Mouse (Mus musculus) forebrain, embryonic 14.5 days (tissue): ENCODE results near the gene Mknk2. TPM values are rescaled to one million over a fixed set of nuclear protein-coding genes. Genes with fewer than 3 reads are reported as not detected.

ENCODE experiments used
- ATAC-seq: fragments of 200-750 bp; cut with Nextera tagmentation; 2 replicates; pipeline ENCODE4 v1.8.0; 2017; ENCODE audit warnings: mild to moderate bottlenecking, moderate library complexity
- DNase-seq: peaks from one replicate; pipeline ENCODE4 v3.0.0-alpha.2; 2015; ENCODE audit warnings: low spot score
- H3K27ac ChIP-seq: fragments of 300-500 bp; sonication (generic); 2 replicates; pipeline ENCODE4 v1.5.1; 2014; ENCODE audit warnings: low read depth, mild to moderate bottlenecking, control low read depth, low read length, moderate library complexity
- H3K27me3 ChIP-seq: fragments of 300-500 bp; sonication (generic); replicated peaks from 2 replicates; pipeline ENCODE4 v1.6.1; 2014; ENCODE audit warnings: low read length, control low read depth, mixed read lengths; ENCODE audit not compliant: control insufficient read depth, insufficient read depth
- H3K36me3 ChIP-seq: fragments of 300-500 bp; sonication (generic); 2 replicates; pipeline ENCODE4 v1.6.1; 2014; ENCODE audit warnings: low read length, control low read depth; ENCODE audit not compliant: control insufficient read depth, insufficient read depth
- H3K4me1 ChIP-seq: fragments of 300-500 bp; sonication (generic); 2 replicates; pipeline ENCODE4 v1.6.1; 2014; ENCODE audit warnings: antibody characterized with exemption, low read length, control low read depth; ENCODE audit not compliant: control insufficient read depth, insufficient read depth
- H3K4me2 ChIP-seq: fragments of 300-500 bp; sonication (generic); 2 replicates; pipeline ENCODE4 v1.6.1; 2014; ENCODE audit warnings: mild to moderate bottlenecking, control low read depth, low read length
- H3K4me3 ChIP-seq: fragments of 300-500 bp; sonication (generic); 2 replicates; pipeline ENCODE4 v1.5.1; 2014; ENCODE audit warnings: low read depth, low read length, control low read depth
- H3K9ac ChIP-seq: fragments of 300-500 bp; sonication (generic); 2 replicates; pipeline ENCODE4 v1.6.1; 2014; ENCODE audit warnings: mild to moderate bottlenecking, low read length, control low read depth, moderate library complexity
- H3K9me3 ChIP-seq: fragments of 300-500 bp; sonication (generic); replicated peaks from 2 replicates; pipeline ENCODE4 v1.6.1; 2016; ENCODE audit warnings: low read length, control low read depth, mixed read lengths; ENCODE audit not compliant: control insufficient read depth
- whole genome bisulfite sequencing: fragments of 180-500 bp; shearing (Covaris S2); extraction: QIAGEN DNeasy Blood & Tissue Kit; methylation state at CpG from one replicate; pipeline ENCODE4 v1.1.7; 2014; 5-methylcytosine and 5-hydroxymethylcytosine counted together
- polyA plus RNA-seq: library from polyadenylated mRNA; unstranded; fragments of >200 nt; fragmentation: Nextera tagmentation; extraction: Ambion mirVana; gene quantifications from 2 replicates; pipeline ENCODE4 v1.2.1, GENCODE M21; 2014

Mknk2 gene
- polyA plus RNA-seq, 1 experiment from 2014 or later = 43.1 TPM

GRCm38 (mm10) chr10:80675405-80676197, 2.3 kb downstream of the Mknk2 start:
- DNase-seq = peak; percentile 46
- H3K9ac ChIP-seq = peak overlapping the region; percentile 95
- H3K27ac ChIP-seq = peak overlapping the region; percentile 82
- ATAC-seq = peak; percentile 27
- H3K27me3 ChIP-seq = no peaks in the 10 kb centered on the region
- WGBS = 2% methylated on average over 29 of the region's 54 CpGs
- H3K4me1 ChIP-seq = peaks cover 48% of the 10 kb centered on the region
- peak overlapping the region; percentile 88 for H3K4me3 ChIP-seq
- H3K9me3 ChIP-seq = no peaks in the 10 kb centered on the region
- peak overlapping the region; percentile 95 for H3K4me2 ChIP-seq
- H3K36me3 ChIP-seq = peaks cover 30% of the 10 kb centered on the region

DNA sequence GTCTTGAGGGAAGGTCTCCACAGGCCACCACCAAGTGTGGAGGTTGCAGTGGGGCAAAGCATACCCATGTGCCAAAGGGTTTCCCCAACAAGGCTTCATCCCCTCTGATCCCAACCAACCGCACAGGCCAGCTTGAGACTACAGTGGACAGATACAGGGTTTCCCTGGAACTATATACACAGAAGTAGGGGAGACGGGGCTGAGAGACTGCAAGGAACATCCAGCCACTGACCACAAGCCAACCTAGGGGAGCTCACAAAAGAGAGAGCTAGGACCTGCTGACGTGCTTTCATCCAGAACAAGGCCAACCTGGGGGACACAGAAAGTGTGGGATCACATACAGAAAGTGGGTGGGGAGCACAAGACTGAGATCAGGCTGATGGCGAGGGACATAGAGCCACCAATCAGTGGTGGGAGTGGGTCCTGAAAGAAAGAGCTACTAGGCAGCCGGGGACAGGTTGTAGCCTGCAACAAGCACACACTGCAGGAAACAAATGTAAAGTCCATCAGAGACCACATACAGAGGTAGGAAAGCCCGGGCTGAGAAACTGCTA, 3.0 kb downstream of the Mknk2 start:
- H3K36me3 ChIP-seq = peaks cover 37% of the 10 kb centered on the region
- peaks cover 48% of the 10 kb centered on the region for H3K4me1 ChIP-seq
- ATAC-seq (no peak), DNase-seq (no peak)
- H3K4me2 ChIP-seq = peak overlapping the region; percentile 95
- H3K9me3 ChIP-seq = no peaks in the 10 kb centered on the region
- H3K9ac ChIP-seq = peak overlapping the region; percentile 95
- no peaks in the 10 kb centered on the region for H3K27me3 ChIP-seq
- H3K4me3 ChIP-seq = peak overlapping the region; percentile 88
- WGBS = 10% methylated on average over 6 of the region's 6 CpGs
- peak overlapping the region; percentile 82 for H3K27ac ChIP-seq

GRCm38 (mm10) chr10:80674161-80674711, 3.7 kb downstream of the Mknk2 start:
- H3K27me3 ChIP-seq = no peaks in the 10 kb centered on the region
- no peak overlapping the region for H3K27ac ChIP-seq
- no peaks in the 10 kb centered on the region for H3K9me3 ChIP-seq
- WGBS = 67% methylated on average over 5 of the region's 5 CpGs
- H3K4me2 ChIP-seq = peak overlapping the region; percentile 95
- H3K4me1 ChIP-seq = peaks cover 46% of the 10 kb centered on the region
- ATAC-seq (no peak), DNase-seq (no peak)
- H3K4me3 ChIP-seq = peak overlapping the region; percentile 88
- H3K36me3 ChIP-seq = peaks cover 44% of the 10 kb centered on the region
- H3K9ac ChIP-seq = peak overlapping the region; percentile 95

DNA sequence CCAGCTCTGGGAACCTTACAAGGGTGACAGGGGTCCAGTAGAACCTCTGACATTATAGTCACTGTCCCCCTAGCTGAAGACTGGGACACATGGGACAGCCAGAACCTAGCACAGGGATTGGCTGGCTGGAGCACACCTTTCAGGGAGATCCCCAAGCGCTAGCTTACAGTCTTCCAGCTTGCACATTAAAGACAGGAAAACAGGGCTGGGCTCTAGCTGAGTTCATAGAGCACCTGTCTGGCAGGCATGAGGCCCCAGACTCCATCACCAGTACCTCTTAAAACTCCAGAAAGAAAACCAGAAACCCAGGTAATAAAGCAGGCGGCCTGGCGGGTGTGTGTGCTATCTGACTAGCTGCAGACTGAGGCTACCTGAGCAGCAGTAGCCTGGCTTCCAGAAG, 4.2 kb downstream of the Mknk2 start:
- no peaks in the 10 kb centered on the region for H3K9me3 ChIP-seq
- H3K27me3 ChIP-seq = no peaks in the 10 kb centered on the region
- ATAC-seq = no peak
- DNase-seq = no peak
- no peak overlapping the region for H3K27ac ChIP-seq
- H3K36me3 ChIP-seq = peaks cover 50% of the 10 kb centered on the region
- H3K4me3 ChIP-seq = peak overlapping the region; percentile 88; the same call in 1 of the 2 replicates
- peak overlapping the region; percentile 95 for H3K4me2 ChIP-seq
- peaks cover 40% of the 10 kb centered on the region for H3K4me1 ChIP-seq
- H3K9ac ChIP-seq = peak overlapping the region; percentile 95
- WGBS = 93% methylated on average over 3 of the region's 3 CpGs

GRCm38 (mm10) chr10:80671936-80672690, 5.8 kb downstream of the Mknk2 start:
- Histone ChIP-seq H3K36me3 (peaks cover 65% of the 10 kb centered on the region), H3K9me3 (no peaks in the 10 kb centered on the region), H3K27ac (no peak overlapping the region), H3K4me3 (no peak overlapping the region), H3K9ac (no peak overlapping the region), H3K4me1 (peaks cover 24% of the 10 kb centered on the region), H3K4me2 (no peak overlapping the region), H3K27me3 (no peaks in the 10 kb centered on the region)
- 88% methylated on average over 11 of the region's 11 CpGs for WGBS
- no peak for DNase-seq
- no peak for ATAC-seq

DNA sequence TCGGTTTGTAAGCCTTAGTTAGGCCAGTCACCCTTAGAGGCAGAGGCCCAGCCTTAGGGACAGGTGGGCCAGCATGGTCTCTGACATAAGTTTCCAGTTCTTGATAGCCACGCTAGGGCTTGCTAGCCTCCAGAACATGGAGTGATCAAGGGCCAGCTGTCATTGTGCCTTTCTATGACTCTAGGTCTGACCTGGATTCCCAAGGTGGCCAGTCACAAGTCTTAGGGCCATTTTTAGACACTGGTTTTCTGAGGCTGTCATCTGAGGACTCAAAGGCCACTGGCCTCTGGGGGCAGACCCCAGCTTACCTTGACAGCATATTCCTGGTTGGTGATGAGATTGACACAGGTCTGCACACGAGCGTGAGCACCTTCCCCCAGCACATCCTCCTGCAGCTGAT, 6.7 kb downstream of the Mknk2 start:
- Histone ChIP-seq H3K4me2 (no peak overlapping the region), H3K4me1 (peaks cover 21% of the 10 kb centered on the region), H3K36me3 (peaks cover 74% of the 10 kb centered on the region), H3K27me3 (no peaks in the 10 kb centered on the region), H3K4me3 (no peak overlapping the region), H3K9me3 (no peaks in the 10 kb centered on the region), H3K9ac (no peak overlapping the region), H3K27ac (no peak overlapping the region)
- WGBS = 95% methylated on average over 4 of the region's 4 CpGs
- DNase-seq (no peak), ATAC-seq (no peak)

- Histone ChIP-seq H3K4me2 (no peak overlapping the region), H3K27ac (no peak overlapping the region), H3K9ac (no peak overlapping the region), H3K36me3 (peaks cover 81% of the 10 kb centered on the region), H3K9me3 (no peaks in the 10 kb centered on the region), H3K4me3 (no peak overlapping the region), H3K4me1 (peaks cover 21% of the 10 kb centered on the region), H3K27me3 (no peaks in the 10 kb centered on the region)
- no peak for DNase-seq
- WGBS = 86% methylated on average over 2 of the region's 2 CpGs
- ATAC-seq = no peak
These were observed 7.4 kb downstream of the Mknk2 start for GRCm38 (mm10) chr10:80670531-80670930.

- Histone ChIP-seq H3K4me3 (no peak overlapping the region), H3K9ac (no peak overlapping the region), H3K36me3 (peaks cover 84% of the 10 kb centered on the region), H3K4me2 (no peak overlapping the region), H3K27me3 (no peaks in the 10 kb centered on the region), H3K4me1 (peaks cover 17% of the 10 kb centered on the region), H3K27ac (no peak overlapping the region), H3K9me3 (no peaks in the 10 kb centered on the region)
- ATAC-seq (no peak), DNase-seq (no peak)
- WGBS = 93% methylated on average over 7 of the region's 7 CpGs
These were observed 8.0 kb downstream of the Mknk2 start for GRCm38 (mm10) chr10:80669737-80670485.
